Mouse (Mus musculus): ENCODE data around the gene Eif4e.
"Not testable (repeated sequence)": the region's sequence is repeated elsewhere in the genome, so short reads cannot be mapped to it uniquely, and the experiment has no call there.

Gene Eif4e

DNA sequence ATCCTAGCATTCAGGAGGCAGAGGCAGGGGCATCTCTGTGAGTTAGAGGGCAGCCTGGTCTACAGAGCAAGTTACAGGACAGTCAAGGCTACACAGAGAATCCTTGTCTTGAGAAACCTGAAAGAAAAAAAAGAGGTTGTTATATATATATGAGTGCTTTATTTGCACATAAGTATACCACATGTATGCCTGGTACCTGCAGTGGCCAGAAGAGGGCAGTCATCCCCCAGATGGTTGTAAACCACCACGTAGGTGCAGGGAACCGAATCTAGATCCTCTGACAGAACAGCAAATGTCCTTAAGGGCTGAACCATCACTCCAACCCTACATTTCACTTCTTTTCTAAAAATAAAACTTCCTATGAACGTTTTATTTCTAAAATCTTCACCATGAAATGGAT, 8.1 kb upstream of the Eif4e start:
- no peak for DNase-seq (ENCODE audit: low read depth, low spot score)

DNA sequence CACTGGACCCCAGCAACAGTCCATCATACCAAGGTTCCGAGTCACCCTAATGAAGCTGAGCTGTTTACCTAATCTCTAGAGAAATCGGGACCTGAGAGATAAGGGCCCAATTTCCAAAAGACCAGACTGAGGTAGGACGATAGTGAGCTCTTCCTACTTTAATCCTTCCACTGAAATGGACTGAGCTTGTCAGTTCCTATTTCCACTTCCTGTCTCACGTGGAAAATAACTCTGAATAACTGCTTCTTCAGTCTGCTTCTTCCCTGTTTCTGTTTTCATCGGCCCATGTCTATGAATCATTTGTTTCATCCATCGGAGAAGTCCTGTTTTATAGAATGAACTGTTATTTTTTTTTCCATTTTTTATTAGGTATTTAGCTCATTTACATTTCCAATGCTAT, 6.8 kb upstream of the Eif4e start:
- no peak for DNase-seq (ENCODE audit: low read depth, low spot score)

DNA sequence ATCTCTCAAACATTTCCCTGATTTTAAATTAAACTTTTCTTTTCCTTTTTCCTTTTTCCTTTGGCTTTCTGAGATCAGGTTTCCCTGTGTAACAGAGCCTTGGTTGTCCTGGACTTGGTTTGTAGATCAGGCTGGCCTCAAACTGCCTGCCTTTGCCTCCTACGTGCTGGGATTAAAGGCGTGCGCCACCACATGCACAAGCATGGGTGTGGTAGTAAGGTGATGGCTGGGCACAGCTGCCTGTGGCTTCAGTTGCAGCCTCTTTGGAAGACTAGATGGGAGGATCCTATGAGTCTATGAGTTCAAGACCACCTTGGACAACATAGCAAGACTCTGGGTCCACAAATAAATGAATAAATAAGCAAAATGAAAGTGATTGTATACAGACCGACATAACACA, 2.0 kb upstream of the Eif4e start:
- no peak for DNase-seq (ENCODE audit: low read depth, low spot score)

DNA sequence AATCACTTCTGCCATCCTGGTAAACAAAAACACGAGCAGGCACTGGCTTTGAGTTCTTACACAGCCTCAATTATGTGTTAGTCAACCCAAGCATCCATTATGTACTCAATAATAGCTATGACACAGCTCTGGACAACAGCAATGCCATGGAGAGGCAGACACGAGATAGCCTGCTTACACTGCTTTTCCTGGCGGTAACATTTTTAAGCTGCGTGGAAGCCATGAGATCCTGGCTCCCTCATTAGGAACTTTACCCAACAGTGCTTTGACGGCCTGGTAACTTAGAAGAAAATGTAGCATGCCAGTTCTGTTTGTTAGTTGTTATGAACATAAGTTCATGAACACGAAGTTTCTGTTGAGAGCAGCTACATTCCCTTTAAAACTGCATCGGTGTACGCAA, 485 bp upstream of the Eif4e start:
- no peak for DNase-seq (ENCODE audit: low read depth, low spot score)

DNA sequence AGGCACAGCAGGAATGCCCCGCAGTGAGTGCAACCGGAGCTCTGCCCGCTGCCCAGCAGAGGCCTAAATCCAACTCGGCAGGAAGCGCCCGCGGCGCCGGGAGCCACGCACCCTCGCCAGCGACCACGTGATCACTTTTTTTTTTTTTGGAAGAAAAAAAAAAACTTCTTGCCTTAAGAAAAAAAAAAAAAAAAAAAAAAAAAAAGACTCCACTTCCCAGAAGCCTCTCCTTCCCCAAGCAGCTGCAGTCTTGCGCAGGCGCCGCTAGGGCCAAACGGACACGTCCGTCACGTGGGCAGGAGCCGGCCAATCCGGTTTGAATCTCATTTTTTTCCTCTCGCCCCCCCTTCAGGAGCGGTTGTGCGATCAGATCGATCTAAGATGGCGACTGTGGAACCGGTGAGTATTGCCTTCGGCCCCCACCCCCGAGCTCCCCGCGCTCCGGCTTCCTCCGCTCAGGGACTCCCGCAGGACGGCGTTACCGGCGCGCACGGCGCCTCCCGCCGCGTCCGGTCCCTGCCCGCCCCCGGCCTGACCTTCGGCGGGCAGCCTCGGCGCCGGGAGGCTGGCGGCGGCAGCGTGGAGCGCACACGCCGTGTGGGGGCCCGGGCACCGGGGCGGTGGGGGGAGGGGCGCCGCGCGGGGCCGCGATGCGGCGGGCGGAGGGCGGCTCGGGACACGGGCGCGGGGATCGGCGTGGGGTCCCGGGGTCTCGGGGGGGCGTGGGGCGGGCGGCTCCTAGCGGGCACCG, 1.1 kb downstream of the Eif4e start:
- peak; percentile 95 for DNase-seq (ENCODE audit: low read depth, low spot score)

DNA sequence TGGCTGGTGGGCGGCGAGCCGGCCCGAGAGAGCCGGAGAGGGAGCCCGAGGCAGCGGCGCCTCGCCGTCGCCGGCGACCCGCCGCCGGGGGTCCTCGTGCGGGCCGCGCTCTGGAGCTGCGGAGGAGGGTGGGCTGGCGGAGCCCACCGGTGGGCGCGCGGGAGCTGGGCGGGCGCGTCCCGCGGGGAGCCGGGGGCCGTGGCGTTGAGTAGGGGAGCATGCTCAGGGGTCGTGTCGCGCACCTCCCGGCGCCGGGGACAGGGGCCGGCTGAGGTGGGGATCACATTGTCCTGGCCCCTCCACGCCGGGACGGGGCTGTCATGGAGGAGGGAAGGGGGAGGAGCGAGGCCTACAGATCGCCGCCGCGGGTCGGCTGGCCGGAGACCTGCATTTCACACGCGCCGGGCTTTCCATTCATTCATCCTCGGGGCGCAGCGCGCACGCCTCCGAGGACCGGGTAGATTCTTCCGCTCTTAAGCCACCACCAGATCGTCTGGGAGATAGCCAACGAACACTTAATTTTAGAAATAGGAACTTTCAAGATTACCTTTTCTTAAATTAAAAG, 1.8 kb downstream of the Eif4e start:
- peak; percentile 46 for DNase-seq (ENCODE audit: low read depth, low spot score)

DNA sequence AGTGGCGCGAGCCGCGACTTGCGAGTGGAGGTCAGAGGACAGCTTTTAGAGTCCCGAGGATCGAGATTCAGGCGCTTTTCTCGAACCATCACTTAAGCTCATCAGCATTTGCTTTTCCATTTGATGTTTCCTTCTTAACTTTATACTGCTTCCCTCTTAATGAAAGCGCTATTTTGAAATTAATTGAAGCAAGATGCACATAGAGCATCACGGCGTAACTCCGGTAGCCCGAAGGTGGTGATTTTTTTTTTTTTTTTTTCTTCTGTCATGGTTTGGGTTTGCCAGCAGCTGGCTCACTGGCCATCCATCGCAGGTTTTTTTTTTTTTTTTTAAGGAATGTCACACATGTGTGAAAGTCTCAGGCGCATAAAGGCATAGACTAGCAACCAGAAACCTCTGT, 2.3 kb downstream of the Eif4e start:
- no peak for DNase-seq (ENCODE audit: low read depth, low spot score)

DNA sequence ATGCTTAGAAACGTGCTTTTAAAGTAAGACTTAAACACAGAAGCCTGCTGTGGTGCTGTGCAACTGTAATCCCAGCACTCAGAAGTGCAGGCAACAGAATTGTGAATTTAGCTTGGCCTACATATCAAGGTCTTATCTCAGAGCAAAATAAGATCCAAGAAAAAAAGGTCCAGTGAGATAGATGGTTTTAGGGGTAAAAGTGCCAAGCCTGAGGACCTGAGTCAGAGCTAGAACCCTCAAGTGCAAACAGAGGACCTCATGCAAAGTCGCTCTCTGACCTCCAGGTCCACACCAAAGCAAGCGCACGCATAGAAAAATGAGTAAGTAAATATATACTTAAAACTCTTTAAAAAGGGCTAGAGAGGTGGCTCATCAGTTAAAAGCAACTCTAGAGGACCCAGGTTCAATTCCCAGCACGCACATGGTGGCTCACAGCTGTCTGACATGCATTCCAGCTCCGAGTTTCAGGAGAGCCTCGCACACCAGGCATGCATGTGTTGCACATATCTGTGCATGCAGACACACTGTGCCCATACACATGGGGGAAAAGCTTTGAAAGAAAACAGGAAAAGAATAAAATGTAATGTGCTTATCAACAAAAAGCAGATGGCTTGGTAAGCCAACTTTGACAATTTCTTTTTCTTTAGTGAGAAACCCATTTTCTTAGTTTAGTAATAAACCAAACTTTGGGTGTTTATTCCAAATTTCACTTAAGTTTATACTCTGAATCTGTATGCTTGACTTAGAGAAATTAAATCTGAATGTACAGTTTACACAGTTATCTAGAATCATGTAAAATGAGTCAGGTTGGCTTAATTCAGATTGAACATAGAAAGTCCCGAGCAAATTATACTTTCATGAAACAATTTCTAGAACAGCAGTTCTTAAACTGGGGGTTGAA, 4.8 kb downstream of the Eif4e start:
- DNase-seq (ENCODE audit: low read depth, low spot score), result no peak

DNA sequence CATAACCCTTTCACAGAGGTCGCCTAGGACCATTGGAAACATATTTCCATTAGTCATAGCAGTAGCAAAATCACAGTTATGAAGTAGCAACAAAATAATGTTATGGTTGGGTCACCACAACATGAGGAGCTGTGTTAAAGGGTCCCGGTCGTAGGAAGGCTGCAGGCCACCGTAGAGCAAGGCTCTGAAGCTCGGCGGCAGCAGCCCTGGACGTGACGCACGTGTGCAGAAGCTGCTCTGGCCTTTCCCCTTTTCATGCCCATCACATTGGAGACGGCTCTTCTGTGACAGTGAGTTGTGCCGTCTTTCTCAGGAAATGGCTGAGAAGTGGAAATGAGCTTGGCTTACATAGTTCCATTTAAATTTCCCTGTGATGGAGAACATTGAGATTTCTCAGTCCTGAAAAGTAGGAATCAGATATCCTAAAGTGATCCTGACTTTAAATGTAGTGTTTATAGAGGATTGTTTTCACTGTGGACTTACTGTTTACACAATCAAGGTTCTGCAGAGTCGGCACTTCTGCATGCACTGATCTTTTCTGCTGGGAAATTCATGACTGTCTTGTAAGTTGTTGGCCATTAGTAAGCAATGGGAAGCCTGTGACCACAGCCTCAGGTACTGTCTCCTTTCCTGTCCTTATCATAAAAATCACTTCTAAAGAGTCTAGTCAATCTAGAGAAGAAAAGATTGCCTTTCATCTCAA, 5.7 kb downstream of the Eif4e start:
- no peak for DNase-seq (ENCODE audit: low read depth, low spot score)

DNA sequence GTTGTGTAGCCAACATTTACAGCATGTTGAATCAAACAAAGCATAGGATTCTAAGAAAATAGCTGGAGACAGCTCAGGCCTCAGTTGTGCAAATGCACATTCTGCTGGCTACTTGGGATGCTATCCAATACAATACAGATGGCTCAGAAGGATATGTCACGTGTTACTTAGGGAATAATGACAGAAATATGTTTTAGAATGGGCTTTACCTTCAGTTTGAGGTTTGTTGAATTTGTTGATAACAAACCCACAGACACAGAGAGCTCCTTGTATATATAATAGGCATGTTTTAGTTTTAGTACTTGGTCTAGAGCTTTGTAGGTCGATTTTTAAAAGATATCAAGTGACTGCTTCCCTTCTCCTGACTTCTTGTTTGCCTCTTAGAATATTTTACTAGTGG, 6.8 kb downstream of the Eif4e start:
- no peak for DNase-seq (ENCODE audit: low read depth, low spot score)

DNA sequence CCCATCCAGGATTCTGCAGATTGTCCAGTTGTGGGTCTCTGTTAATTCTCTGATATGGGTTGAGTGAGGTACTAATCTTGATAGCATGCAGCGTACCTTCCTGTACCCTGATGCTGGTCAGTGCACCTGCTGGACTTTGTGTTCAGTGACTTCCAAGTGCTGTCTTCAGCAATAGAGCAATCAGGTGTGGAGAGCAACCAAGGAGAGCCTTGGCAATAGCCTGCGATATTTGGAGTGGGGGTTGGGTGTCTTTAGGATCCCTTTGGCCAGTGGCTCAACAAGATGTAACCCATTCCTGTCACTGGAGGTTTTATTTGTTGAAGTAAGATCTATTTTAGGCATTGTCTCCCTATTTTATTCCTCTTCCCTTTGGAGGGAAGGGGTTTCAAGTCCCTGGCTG, 10.1 kb downstream of the Eif4e start:
- no peak for DNase-seq (ENCODE audit: low read depth, low spot score)

DNA sequence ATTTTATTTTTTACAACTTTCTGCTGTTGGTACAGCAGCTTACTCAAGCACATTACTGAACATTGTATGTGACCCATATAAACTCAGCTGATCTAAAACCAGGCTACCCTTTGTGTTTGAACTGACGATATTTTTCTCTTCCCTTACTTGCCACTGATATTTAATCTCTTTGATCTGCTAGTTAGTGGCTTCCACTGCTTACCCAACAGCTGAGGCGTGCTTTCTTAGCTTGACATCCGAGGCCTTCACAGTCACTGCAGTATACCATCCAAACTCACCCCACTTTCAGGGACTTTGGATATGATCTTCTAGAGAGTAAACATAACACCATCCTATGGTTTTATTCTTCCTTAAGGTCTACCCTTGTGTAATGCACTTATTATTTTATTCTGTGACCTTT, 16.6 kb downstream of the Eif4e start:
- no peak for DNase-seq (ENCODE audit: low read depth, low spot score)

DNA sequence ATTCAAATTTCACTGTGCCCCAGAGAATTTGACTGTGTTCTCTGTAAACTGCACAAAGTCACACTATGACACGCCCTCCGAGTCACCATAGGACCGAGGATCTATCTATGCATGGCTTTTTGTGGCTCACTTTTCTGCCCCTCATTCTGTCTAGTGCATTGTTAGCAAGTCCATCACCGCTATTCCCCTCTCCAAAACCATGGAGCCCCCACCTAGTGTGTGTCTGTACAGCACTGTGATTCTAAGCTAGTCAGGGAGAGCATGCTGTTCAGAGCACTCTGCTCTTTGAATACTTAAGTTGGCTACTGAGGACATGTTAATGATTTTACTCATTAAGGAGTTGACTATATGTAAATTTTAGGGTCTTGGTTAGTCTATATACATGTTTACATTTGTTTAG, 18.1 kb downstream of the Eif4e start:
- DNase-seq (ENCODE audit: low read depth, low spot score), result no peak

DNA sequence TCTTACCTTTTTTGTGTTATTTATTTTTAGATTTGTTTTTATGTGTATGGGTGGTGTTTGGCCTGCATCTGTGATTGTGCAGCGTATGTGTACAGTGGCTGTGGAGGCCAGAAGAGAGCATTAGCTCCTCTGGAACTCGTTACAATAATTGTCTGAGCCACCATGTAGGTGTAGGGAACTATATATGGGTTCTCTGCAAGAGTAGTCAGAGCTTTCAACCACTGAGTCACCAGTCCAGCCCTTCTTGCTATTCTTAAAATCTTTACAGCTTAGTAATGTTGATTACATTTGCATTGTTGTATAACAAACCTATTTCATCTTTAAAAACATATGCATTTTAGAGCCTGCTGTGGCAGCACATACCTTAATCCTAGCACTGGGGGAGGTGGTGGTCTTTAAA, 20.7 kb downstream of the Eif4e start:
- no peak for DNase-seq (ENCODE audit: low read depth, low spot score)

DNA sequence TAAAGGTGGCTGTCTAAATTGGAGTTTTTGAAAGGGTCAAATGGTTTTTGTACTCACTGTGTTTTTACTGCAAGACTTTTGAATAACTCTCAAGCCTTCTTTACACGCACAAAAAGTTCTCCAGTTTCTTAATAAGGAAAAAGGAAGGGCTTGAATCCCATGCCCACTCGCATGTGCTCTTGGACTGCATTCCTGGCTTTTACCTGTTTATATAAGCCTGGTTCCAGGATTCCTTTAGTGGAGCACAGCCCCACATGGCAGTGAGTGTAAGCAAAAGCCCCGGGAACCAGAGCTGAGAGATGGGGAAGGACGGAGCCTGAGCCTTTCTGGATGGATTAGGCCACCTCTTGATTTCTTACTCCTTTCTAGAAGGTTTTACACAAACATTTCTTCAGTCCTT, 23.1 kb downstream of the Eif4e start:
- no peak for DNase-seq (ENCODE audit: low read depth, low spot score)

DNA sequence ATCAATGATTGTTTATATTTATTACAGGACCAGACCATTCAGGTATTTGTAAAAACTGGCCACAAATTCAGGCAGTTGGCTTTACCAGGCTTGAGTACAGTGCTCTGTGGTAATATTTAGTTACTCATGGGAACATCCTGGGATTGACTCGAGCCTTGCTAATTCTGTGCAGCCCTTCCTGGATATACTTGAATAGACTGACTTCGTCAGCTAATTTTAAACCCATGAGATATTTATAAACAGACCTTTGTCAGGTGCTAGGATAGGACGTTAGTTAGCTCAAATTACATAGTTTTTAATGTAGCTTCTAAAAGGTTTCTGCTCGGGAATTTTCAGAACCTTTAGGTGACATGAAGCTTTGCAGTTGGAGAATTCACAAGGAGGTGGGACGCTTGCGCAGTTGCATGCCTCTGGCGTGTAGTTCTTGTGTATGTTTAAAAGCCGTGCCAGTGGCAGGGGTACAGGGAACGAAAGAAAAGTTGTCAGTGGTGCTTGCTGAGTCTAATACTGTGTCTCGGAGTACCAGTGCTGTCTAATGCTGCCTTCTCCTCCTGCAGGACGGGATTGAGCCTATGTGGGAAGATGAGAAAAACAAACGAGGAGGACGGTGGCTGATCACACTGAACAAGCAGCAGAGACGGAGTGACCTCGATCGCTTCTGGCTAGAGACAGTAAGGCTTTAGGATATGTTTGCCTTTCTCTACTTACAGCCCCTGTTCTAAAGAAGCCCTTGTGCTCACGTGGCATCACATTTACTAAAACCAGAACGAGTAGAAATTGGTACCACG, 24.6 kb downstream of the Eif4e start:
- DNase-seq (ENCODE audit: low read depth, low spot score), result no peak

DNA sequence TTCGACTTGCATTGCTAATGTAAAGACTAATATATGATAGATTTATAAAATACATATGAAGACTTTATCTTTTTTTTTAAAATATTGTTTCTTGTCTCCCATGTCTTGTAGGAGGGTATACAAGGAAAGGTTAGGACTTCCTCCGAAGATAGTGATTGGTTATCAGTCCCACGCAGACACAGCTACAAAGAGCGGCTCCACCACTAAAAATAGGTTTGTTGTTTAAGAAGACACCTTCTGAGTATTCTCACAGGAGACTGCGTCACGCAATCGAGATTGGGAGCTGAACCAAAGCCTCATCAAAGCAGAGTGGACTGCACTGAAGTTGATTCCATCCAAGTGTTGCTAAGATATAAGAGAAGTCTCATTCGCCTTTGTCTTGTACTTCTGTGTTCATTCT, 29.3 kb downstream of the Eif4e start:
- DNase-seq (ENCODE audit: low read depth, low spot score), result not testable (repeated sequence)

DNA sequence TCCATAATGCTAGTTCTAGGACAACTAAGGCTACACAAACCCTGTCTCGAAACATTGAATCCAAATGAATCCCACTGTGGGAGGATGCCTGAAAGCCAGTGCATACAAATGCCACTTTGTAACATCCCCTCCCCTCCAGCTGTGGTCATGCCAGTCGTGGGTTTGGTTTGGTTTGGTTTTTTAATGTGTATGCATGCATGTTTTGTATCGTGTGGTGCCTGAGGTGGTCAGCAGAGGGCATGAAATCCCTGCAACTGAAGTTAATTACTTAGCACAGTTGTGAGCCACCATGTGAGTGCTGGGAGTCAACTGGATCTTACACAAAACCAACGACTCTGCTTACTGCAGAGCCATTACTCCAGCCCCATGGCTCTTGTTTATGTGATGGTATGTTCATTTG, 32.5 kb downstream of the Eif4e start:
- DNase-seq (ENCODE audit: low read depth, low spot score), result no peak

DNA sequence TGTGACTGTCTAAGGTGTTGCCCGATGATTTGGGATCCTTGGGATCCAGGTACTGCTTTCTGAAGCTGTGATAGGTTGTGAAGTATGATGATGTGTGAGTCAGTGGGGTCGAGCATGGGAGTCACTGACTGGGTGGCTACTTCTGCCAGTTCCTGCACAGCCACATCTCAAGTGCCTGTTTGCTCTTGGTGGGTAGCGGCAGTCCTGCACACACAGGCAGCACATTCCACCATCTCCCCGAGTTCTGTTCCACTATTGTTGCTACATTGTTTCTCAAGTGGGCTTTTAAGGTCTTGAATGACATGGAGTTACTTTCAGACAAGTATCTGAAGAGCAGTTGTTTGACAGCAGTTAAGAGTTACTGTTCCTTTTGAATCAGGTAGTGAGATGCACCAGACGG, 34.3 kb downstream of the Eif4e start:
- DNase-seq (ENCODE audit: low read depth, low spot score), result no peak

DNA sequence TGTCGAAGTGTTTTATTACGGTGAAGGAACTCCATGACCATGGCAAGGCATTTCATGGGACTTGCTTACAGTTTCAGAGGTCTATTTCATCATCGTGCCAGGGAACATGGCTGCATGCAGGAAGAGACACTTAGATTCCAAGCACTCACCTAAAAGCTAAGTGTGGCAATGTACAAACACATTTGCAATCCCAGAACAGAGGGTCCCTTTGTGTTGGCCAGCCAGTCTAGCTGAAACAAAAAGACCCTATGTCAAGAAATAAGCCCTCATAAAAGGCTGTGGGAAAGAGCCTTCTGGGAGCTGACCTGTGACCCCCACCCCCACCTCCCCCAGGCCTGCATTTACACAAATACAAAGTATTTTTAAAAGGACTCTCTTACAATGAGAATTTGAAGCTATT, 34.9 kb downstream of the Eif4e start:
- no peak for DNase-seq (ENCODE audit: low read depth, low spot score)

DNA sequence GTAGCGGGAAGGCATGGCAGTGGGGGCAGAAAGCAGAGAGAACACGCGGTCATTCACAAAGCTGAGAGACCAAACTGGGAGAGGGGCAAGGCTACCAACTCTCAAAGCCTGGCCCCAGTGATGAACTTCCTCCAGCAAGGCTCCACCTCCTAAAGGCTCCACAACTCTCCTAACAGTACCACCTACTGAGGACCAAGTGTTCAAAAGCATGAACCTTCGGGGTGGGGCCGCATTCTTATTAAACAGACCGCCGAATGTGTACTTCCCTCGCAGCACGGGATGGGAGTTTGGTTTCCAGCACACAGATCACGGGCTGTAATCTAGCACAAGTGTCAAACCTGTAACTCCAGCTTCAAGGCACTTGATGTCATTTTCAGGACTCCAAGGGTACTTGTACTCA, 52.9 kb downstream of the Eif4e start:
- no peak for DNase-seq (ENCODE audit: low read depth, low spot score)
